Mouse (Mus musculus) embryonic facial prominence, embryonic 11.5 days (tissue): ENCODE data around the gene AI837181. TPM values are rescaled to one million over a fixed set of nuclear protein-coding genes. Genes with fewer than 3 reads are reported as not detected.
A peak's percentile ranks its signal among the peaks of the same experiment; 100 is the strongest.
"Not testable (repeated sequence)": the region's sequence is repeated elsewhere in the genome, so short reads cannot be mapped to it uniquely, and the experiment has no call there.

ENCODE experiments used
- ATAC-seq: fragments of 200-750 bp; cut with Nextera tagmentation; replicated peaks from 2 replicates; pipeline ENCODE4 v1.8.0; 2017; ENCODE audit warnings: low read depth; ENCODE audit not compliant: insufficient number of reproducible peaks, low FRiP score, low TSS enrichment
- DNase-seq: peaks from one replicate; pipeline ENCODE4 v3.0.0-alpha.2; 2015; ENCODE audit warnings: low spot score
- H3K27ac ChIP-seq: fragments of 300-500 bp; sonication (generic); replicated peaks from 2 replicates; pipeline ENCODE4 v1.5.1; 2014; ENCODE audit warnings: mild to moderate bottlenecking, low read depth, low read length, control low read depth
- H3K27me3 ChIP-seq: fragments of 300-500 bp; sonication (generic); 2 replicates; pipeline ENCODE4 v1.6.1; 2014; ENCODE audit warnings: mild to moderate bottlenecking, low read length, moderate library complexity, mixed read lengths; ENCODE audit not compliant: control insufficient read depth, insufficient read depth
- H3K36me3 ChIP-seq: fragments of 300-500 bp; sonication (generic); replicated peaks from 2 replicates; pipeline ENCODE4 v1.6.1; 2014; ENCODE audit warnings: low read depth, mild to moderate bottlenecking, low read length, moderate library complexity, mixed read lengths; ENCODE audit not compliant: control insufficient read depth, insufficient read depth
- H3K4me1 ChIP-seq: fragments of 300-500 bp; sonication (generic); 2 replicates; pipeline ENCODE4 v1.6.1; 2014; ENCODE audit warnings: low read length, mixed read lengths; ENCODE audit not compliant: control insufficient read depth, insufficient read depth
- H3K4me2 ChIP-seq: fragments of 300-500 bp; sonication (generic); 2 replicates; pipeline ENCODE4 v1.6.1; 2014; ENCODE audit warnings: low read depth, mild to moderate bottlenecking, control low read depth, low read length, moderate library complexity
- H3K4me3 ChIP-seq: fragments of 300-500 bp; sonication (generic); 2 replicates; pipeline ENCODE4 v1.5.1; 2014; ENCODE audit warnings: low read depth, low read length, control low read depth
- H3K9ac ChIP-seq: fragments of 300-500 bp; sonication (generic); replicated peaks from 2 replicates; pipeline ENCODE4 v1.6.1; 2014; ENCODE audit warnings: mild to moderate bottlenecking, control low read depth, low read length
- H3K9me3 ChIP-seq: fragments of 300-500 bp; sonication (generic); replicated peaks from 2 replicates; pipeline ENCODE4 v1.6.1; 2016; ENCODE audit warnings: mild to moderate bottlenecking, low read length, inconsistent platforms, mixed read lengths; ENCODE audit not compliant: control insufficient read depth
- WGBS: fragments of 180-500 bp; shearing (Covaris S2); extraction: QIAGEN DNeasy Blood & Tissue Kit; methylation state at CpG from one replicate; pipeline ENCODE4 v1.1.7; 2014; 5-methylcytosine and 5-hydroxymethylcytosine counted together
- polyA plus RNA-seq: library from polyadenylated mRNA; unstranded; fragments of >200 nt; fragmentation: Nextera tagmentation; extraction: Ambion mirVana; gene quantifications from 2 replicates; pipeline ENCODE4 v1.2.1, GENCODE M21; 2014

AI837181 gene
- polyA plus RNA-seq, 1 experiment from 2014 or later = 33.2 TPM

DNA sequence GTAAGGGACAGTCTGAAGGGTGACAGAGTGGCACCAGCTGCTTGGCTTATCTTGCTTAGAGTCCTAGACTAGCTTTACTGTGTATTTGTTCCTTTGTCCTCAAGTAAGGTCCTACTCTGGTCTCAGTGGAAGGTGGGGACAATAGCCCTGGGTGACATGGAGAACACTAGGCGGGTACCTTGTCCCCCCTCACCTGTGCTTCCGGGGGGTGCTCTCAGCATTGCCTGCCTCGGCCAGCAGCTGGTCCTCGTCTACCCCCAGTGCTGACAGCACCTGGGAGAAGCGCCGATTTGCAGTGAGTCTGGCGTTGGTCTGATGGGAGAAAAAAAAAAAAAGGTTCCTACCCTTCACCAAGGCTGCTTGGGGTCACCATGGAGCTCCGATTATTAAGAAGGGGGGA lies 34.5 kb upstream of the AI837181 start:
- Histone ChIP-seq H3K27me3 (no peaks in the 10 kb centered on the region; the same call in 1 of the 2 replicates), H3K4me3 (no peak overlapping the region; the same call in 1 of the 2 replicates), H3K27ac (no peak overlapping the region), H3K4me2 (peak overlapping the region; percentile 54), H3K9me3 (no peaks in the 10 kb centered on the region), H3K36me3 (no peaks in the 10 kb centered on the region), H3K9ac (no peak overlapping the region), H3K4me1 (peaks cover 6% of the 10 kb centered on the region)
- ATAC-seq (no peak), DNase-seq (no peak)
- WGBS = 83% methylated on average over 8 of the region's 8 CpGs

DNA sequence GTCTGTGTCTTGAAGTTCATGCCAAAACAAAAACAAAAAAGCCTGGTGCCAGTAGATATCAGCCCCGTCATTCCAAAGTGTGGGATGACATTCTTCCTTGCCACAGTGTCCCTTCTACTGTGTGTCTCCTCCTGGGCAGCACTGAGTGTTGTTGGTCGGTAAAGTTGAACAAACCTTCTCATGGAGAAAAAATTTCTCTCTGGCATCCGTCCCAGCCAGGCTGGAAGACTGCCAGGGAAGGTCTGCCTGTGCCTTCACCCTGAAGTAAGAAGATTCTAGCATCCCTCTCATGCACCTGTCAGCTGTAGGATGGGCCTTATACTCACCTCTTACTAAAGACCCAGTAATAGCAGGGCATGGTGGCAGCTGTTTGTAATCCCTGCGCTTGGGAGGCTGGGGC lies 32.1 kb upstream of the AI837181 start:
- Histone ChIP-seq H3K9me3 (no peaks in the 10 kb centered on the region), H3K27ac (no peak overlapping the region), H3K27me3 (no peaks in the 10 kb centered on the region; the same call in 1 of the 2 replicates), H3K4me1 (peaks cover 6% of the 10 kb centered on the region), H3K9ac (no peak overlapping the region), H3K4me3 (no peak overlapping the region), H3K4me2 (no peak overlapping the region), H3K36me3 (no peaks in the 10 kb centered on the region)
- ATAC-seq = no peak
- WGBS = 82% methylated on average over 4 of the region's 4 CpGs
- no peak for DNase-seq

DNA sequence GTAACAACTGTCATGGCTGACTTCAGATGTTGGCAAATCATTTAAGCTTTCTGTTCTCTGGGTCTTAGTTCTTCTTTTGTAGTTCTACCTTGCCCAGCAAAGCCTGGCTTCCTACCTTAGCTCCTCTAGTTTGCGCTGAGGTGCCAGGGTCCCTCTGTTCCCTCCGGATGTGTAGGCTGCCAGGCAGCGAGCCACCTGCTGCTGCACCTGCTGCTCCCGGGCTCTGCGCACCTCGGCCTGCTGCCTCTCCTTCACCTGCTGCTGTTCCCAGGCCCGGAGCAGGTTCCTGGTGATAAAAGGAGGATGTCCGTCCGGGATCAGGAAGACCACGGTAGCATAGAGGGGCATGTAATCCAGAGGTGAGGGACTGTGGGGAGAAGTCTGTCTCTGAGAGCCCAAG lies 30.8 kb upstream of the AI837181 start:
- WGBS = 57% methylated on average over 10 of the region's 10 CpGs

DNA sequence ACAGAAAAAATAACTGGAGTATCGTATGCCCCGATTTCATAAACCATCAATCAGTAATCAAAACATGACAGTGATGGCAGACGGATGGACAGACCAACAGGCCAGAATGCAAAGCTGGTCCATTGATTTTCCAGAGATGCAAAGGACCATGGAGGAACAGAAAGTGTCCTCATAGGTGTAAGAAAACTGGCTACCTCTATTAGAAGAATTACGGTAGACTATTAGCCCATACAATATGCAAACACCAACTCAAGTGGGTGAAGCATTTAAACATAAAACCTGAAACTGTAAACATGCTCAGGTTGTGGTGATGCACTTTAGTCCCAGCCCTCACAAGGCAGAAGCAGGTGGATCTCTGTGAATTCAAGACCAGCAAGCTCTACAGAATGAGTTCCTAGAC lies 29.6 kb upstream of the AI837181 start:
- no peak for DNase-seq
- Histone ChIP-seq H3K4me3 (no peak overlapping the region), H3K9me3 (no peaks in the 10 kb centered on the region), H3K4me1 (no peaks in the 10 kb centered on the region), H3K27ac (no peak overlapping the region), H3K4me2 (no peak overlapping the region), H3K27me3 (no peaks in the 10 kb centered on the region; the same call in 1 of the 2 replicates), H3K36me3 (no peaks in the 10 kb centered on the region), H3K9ac (no peak overlapping the region)
- no peak for ATAC-seq
- WGBS = 72% methylated on average over 4 of the region's 4 CpGs

More for the DNA sequence above, 30.8 kb upstream of the AI837181 start:
- Histone ChIP-seq H3K36me3 (no peaks in the 10 kb centered on the region), H3K4me1 (peaks cover 5% of the 10 kb centered on the region), H3K4me3 (no peak overlapping the region), H3K9ac (0 out of 2 replicates have a peak overlapping the region, but pooled peaks have one; percentile 9), H3K4me2 (no peak overlapping the region), H3K27me3 (no peaks in the 10 kb centered on the region; the same call in 1 of the 2 replicates), H3K9me3 (no peaks in the 10 kb centered on the region), H3K27ac (no peak overlapping the region)
- ATAC-seq (no peak), DNase-seq (no peak)

DNA sequence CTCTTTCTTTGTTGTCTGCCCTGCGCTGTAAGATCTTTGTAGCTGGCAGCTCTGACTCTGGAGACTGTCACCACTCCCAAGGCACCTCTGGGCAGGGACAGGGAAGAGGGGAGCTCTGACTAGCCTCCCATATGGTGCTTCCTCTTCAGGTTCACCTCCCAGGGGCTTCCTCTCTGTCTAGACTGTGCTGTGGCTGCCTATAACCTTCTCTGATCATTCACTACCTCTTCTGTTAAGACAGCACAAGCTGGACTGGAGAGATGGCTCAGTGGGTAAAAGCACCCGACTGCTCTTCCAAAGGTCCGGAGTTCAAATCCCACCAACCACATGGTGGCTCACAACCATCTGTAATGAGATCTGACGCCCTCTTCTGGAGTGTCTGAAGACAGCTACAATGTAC lies 23.9 kb upstream of the AI837181 start:
- WGBS = 74% methylated on average over 4 of the region's 4 CpGs
- not testable (repeated sequence) for H3K36me3 ChIP-seq, ATAC-seq, H3K4me3 ChIP-seq, H3K27me3 ChIP-seq, H3K9ac ChIP-seq, DNase-seq, H3K27ac ChIP-seq, H3K4me1 ChIP-seq, H3K4me2 ChIP-seq, H3K9me3 ChIP-seq

DNA sequence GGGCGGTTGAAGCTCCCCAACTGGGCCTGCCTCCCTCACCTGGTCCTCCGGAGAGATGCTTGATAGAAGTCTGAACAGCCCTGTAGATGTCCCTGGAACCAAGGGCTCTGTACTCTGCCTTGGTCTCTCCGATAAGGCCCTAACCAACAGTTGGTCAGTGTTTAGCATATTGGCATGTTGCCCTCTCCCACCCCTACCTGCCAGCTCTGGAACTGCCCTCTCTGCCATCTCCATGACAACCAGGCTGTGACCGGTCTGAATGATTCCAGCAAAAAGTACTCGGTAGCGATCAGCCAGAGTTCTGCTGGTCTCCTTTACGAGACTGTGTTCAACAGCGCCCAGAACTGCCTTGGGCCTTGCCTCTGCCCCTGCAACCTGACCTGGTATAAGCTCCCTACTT lies 22.7 kb upstream of the AI837181 start, which contains the start of gene Tsga10ip:
Tsga10ip (minus strand) TSS at position 234 of the 400 bp plus-strand sequence.
- no peaks in the 10 kb centered on the region for H3K27me3 ChIP-seq

DNA sequence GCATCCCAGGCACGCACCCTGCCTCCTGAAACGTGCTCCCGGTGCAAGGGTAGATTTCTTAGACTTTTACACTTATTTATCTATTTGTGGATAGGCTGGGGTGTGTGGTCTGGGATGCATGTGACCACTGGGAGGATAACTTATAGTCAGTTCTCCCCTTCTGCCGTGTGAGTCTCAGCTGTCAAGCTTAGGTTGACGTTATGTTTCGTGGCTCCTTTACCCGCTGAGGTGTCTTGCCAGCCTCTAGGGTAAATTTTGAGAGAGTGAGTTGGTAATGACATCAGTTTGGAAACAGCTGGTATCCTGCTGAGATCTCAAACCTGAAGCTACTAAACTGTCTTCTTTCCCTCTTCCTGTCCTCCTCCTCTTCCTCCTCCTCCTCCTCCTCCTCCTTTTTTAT lies 19.0 kb upstream of the AI837181 start:
- 0 out of 2 replicates have a peak overlapping the region, but pooled peaks have one; percentile 3 for H3K27ac ChIP-seq
- DNase-seq = peak; percentile 24
- peak overlapping the region; percentile 35 for H3K4me3 ChIP-seq
- H3K4me1 ChIP-seq = no peaks in the 10 kb centered on the region
- peak overlapping the region; percentile 47 for H3K9ac ChIP-seq
- no peaks in the 10 kb centered on the region for H3K9me3 ChIP-seq
- no peaks in the 10 kb centered on the region for H3K27me3 ChIP-seq
- WGBS = 32% methylated on average over 7 of the region's 7 CpGs
- peak overlapping the region; percentile 39 for H3K4me2 ChIP-seq
- ATAC-seq = no peak
- H3K36me3 ChIP-seq = no peaks in the 10 kb centered on the region

More for the DNA sequence above, 22.7 kb upstream of the AI837181 start, which contains the start of gene Tsga10ip:
- Histone ChIP-seq H3K4me1 (no peaks in the 10 kb centered on the region), H3K9ac (no peak within 1 kb of the TSS), H3K27ac (no peak within 1 kb of the TSS), H3K4me3 (no peak within 1 kb of the TSS), H3K9me3 (no peaks in the 10 kb centered on the region), H3K4me2 (no peak within 1 kb of the TSS), H3K36me3 (no peaks in the 10 kb centered on the region)
- no peak for ATAC-seq
- WGBS = 84% methylated on average over 8 of the region's 8 CpGs
- DNase-seq = no peak

DNA sequence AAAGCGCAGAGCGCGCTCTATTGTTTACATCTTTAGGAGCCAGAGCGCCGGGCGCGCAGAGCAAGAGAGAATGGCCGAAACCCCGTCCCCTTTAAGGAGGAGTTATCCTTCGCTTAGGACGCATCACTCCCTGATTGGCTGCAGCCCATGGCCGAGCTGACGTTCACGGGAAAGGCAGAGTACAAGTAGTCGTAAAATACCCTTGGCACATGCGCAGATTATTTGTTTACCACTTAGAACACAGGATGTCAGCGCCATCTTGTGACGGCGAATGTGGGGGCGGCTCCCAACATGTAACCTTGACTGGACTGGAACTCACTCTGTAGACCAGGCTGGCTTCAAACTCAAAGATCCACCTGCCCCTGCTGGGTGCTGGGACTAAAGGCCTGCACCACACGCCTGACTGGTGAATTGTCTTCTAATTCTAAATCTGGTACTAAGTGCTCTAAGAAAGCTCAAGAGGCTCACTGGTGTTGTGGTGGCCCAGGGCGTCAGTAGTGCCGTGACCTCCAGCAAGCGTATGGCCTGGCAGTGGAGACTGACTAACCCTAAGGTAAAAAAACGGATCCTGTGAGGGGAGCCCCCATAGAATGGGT lies 18.3 kb upstream of the AI837181 start:
- H3K4me2 ChIP-seq = peak overlapping the region; percentile 73
- WGBS = 14% methylated on average over 21 of the region's 25 CpGs
- H3K9ac ChIP-seq = peak overlapping the region; percentile 73
- H3K27me3 ChIP-seq, H3K4me1 ChIP-seq, H3K36me3 ChIP-seq, H3K9me3 ChIP-seq: not testable (repeated sequence)
- peak overlapping the region; percentile 75 for H3K27ac ChIP-seq
- ATAC-seq = peak; percentile 66
- peak; percentile 55 for DNase-seq
- H3K4me3 ChIP-seq = peak overlapping the region; percentile 58
